Mouse (Mus musculus): Measurements from ENCODE around the gene Trank1. TPM values are rescaled to one million over a fixed set of nuclear protein-coding genes. Genes with fewer than 3 reads are reported as not detected.

Gene Trank1
- polyA plus RNA-seq, 1 experiment from 2014 or later, result 20.7 TPM

GRCm38 (mm10) chr9:111275156-111275555 is 36.4 kb upstream of the Trank1 start:
- Histone ChIP-seq H3K9ac (ENCODE audit: low read depth, low read length) (peak overlapping the region; percentile 38; the same call in 1 of the 2 replicates), H3K36me3 (ENCODE audit: control insufficient read depth, insufficient read depth, low read length) (peaks cover 7% of the 10 kb centered on the region), H3K27ac (ENCODE audit: low read length) (no peak overlapping the region), H3K9me3 (replicated peaks; ENCODE audit: control insufficient read depth, low read length, poor library complexity, severe bottlenecking) (no peaks in the 10 kb centered on the region), H3K4me1 (ENCODE audit: control insufficient read depth, insufficient read depth, low read length) (peaks cover 52% of the 10 kb centered on the region), H3K27me3 (ENCODE audit: control insufficient read depth, insufficient read depth, low read depth, low read length) (no peaks in the 10 kb centered on the region), H3K4me2 (ENCODE audit: low read length) (peak overlapping the region; percentile 47), H3K4me3 (ENCODE audit: low read depth, low read length) (0 out of 2 replicates have a peak overlapping the region, but pooled peaks have one; percentile 3)
- WGBS, result 65% methylated on average over 1 of the region's 1 CpGs
- ATAC-seq, result no peak

- ATAC-seq, result no peak
- peak overlapping the region; percentile 78 for H3K27ac ChIP-seq (ENCODE audit: low read length)
- no peak overlapping the region for H3K4me3 ChIP-seq (ENCODE audit: low read depth, low read length)
- H3K4me1 ChIP-seq (ENCODE audit: control insufficient read depth, insufficient read depth, low read length), result peaks cover 16% of the 10 kb centered on the region
- no peaks in the 10 kb centered on the region for H3K9me3 ChIP-seq (replicated peaks; ENCODE audit: control insufficient read depth, low read length, poor library complexity, severe bottlenecking)
- WGBS, result 27% methylated on average over 3 of the region's 3 CpGs
- H3K4me2 ChIP-seq (ENCODE audit: low read length), result no peak overlapping the region
- no peak overlapping the region for H3K9ac ChIP-seq (ENCODE audit: low read depth, low read length)
- no peaks in the 10 kb centered on the region for H3K27me3 ChIP-seq (ENCODE audit: control insufficient read depth, insufficient read depth, low read depth, low read length)
- no peaks in the 10 kb centered on the region for H3K36me3 ChIP-seq (ENCODE audit: control insufficient read depth, insufficient read depth, low read length)
Measured at GRCm38 (mm10) chr9:111285061-111285460, 26.5 kb upstream of the Trank1 start.

GRCm38 (mm10) chr9:111285676-111286075 is 25.9 kb upstream of the Trank1 start:
- ATAC-seq, result peak; percentile 71; the same call in 1 of the 2 replicates
- H3K4me3 ChIP-seq (ENCODE audit: low read depth, low read length), result no peak overlapping the region
- peaks cover 21% of the 10 kb centered on the region for H3K4me1 ChIP-seq (ENCODE audit: control insufficient read depth, insufficient read depth, low read length)
- H3K4me2 ChIP-seq (ENCODE audit: low read length), result peak overlapping the region; percentile 31; the same call in 1 of the 2 replicates
- H3K27ac ChIP-seq (ENCODE audit: low read length), result peak overlapping the region; percentile 78
- H3K36me3 ChIP-seq (ENCODE audit: control insufficient read depth, insufficient read depth, low read length), result no peaks in the 10 kb centered on the region
- peak overlapping the region; percentile 25; the same call in 1 of the 2 replicates for H3K9ac ChIP-seq (ENCODE audit: low read depth, low read length)
- H3K27me3 ChIP-seq (ENCODE audit: control insufficient read depth, insufficient read depth, low read depth, low read length), result no peaks in the 10 kb centered on the region
- no peaks in the 10 kb centered on the region for H3K9me3 ChIP-seq (replicated peaks; ENCODE audit: control insufficient read depth, low read length, poor library complexity, severe bottlenecking)
- 5% methylated on average over 5 of the region's 5 CpGs for whole genome bisulfite sequencing

- ATAC-seq, result no peak
- H3K4me3 ChIP-seq (ENCODE audit: low read depth, low read length), result no peak overlapping the region
- WGBS, result 74% methylated on average over 2 of the region's 2 CpGs
- no peaks in the 10 kb centered on the region for H3K9me3 ChIP-seq (replicated peaks; ENCODE audit: control insufficient read depth, low read length, poor library complexity, severe bottlenecking)
- H3K36me3 ChIP-seq (ENCODE audit: control insufficient read depth, insufficient read depth, low read length), result no peaks in the 10 kb centered on the region
- H3K4me2 ChIP-seq (ENCODE audit: low read length), result no peak overlapping the region
- H3K9ac ChIP-seq (ENCODE audit: low read depth, low read length), result no peak overlapping the region
- H3K27me3 ChIP-seq (ENCODE audit: control insufficient read depth, insufficient read depth, low read depth, low read length), result no peaks in the 10 kb centered on the region
- H3K27ac ChIP-seq (ENCODE audit: low read length), result no peak overlapping the region
- peaks cover 21% of the 10 kb centered on the region for H3K4me1 ChIP-seq (ENCODE audit: control insufficient read depth, insufficient read depth, low read length)
Measured at GRCm38 (mm10) chr9:111286468-111286867, 25.1 kb upstream of the Trank1 start.

GRCm38 (mm10) chr9:111287956-111288355 is 23.6 kb upstream of the Trank1 start:
- Histone ChIP-seq H3K27me3 (ENCODE audit: control insufficient read depth, insufficient read depth, low read depth, low read length) (no peaks in the 10 kb centered on the region), H3K27ac (ENCODE audit: low read length) (no peak overlapping the region), H3K9me3 (replicated peaks; ENCODE audit: control insufficient read depth, low read length, poor library complexity, severe bottlenecking) (no peaks in the 10 kb centered on the region), H3K36me3 (ENCODE audit: control insufficient read depth, insufficient read depth, low read length) (no peaks in the 10 kb centered on the region), H3K4me3 (ENCODE audit: low read depth, low read length) (no peak overlapping the region), H3K9ac (ENCODE audit: low read depth, low read length) (no peak overlapping the region), H3K4me1 (ENCODE audit: control insufficient read depth, insufficient read depth, low read length) (peaks cover 21% of the 10 kb centered on the region), H3K4me2 (ENCODE audit: low read length) (no peak overlapping the region)
- WGBS, result 95% methylated on average over 4 of the region's 4 CpGs
- ATAC-seq, result no peak

- Histone ChIP-seq H3K4me2 (ENCODE audit: low read length) (0 out of 2 replicates have a peak overlapping the region, but pooled peaks have one; percentile 26), H3K4me3 (ENCODE audit: low read depth, low read length) (no peak overlapping the region), H3K27ac (ENCODE audit: low read length) (no peak overlapping the region), H3K9ac (ENCODE audit: low read depth, low read length) (no peak overlapping the region), H3K27me3 (ENCODE audit: control insufficient read depth, insufficient read depth, low read depth, low read length) (no peaks in the 10 kb centered on the region), H3K9me3 (replicated peaks; ENCODE audit: control insufficient read depth, low read length, poor library complexity, severe bottlenecking) (no peaks in the 10 kb centered on the region), H3K36me3 (ENCODE audit: control insufficient read depth, insufficient read depth, low read length) (no peaks in the 10 kb centered on the region), H3K4me1 (ENCODE audit: control insufficient read depth, insufficient read depth, low read length) (peaks cover 21% of the 10 kb centered on the region)
- no peak for ATAC-seq
- WGBS, result 59% methylated on average over 9 of the region's 9 CpGs
Measured at GRCm38 (mm10) chr9:111289294-111289831, 22.2 kb upstream of the Trank1 start.

- H3K4me2 ChIP-seq (ENCODE audit: low read length), result peak overlapping the region; percentile 26; the same call in 1 of the 2 replicates
- WGBS, result 15% methylated on average over 21 of the region's 21 CpGs
- no peaks in the 10 kb centered on the region for H3K36me3 ChIP-seq (ENCODE audit: control insufficient read depth, insufficient read depth, low read length)
- no peak overlapping the region for H3K9ac ChIP-seq (ENCODE audit: low read depth, low read length)
- ATAC-seq, result peak; percentile 57; the same call in 1 of the 2 replicates
- no peaks in the 10 kb centered on the region for H3K9me3 ChIP-seq (replicated peaks; ENCODE audit: control insufficient read depth, low read length, poor library complexity, severe bottlenecking)
- H3K4me1 ChIP-seq (ENCODE audit: control insufficient read depth, insufficient read depth, low read length), result peaks cover 20% of the 10 kb centered on the region
- H3K27ac ChIP-seq (ENCODE audit: low read length), result no peak overlapping the region
- no peaks in the 10 kb centered on the region for H3K27me3 ChIP-seq (ENCODE audit: control insufficient read depth, insufficient read depth, low read depth, low read length)
- no peak overlapping the region for H3K4me3 ChIP-seq (ENCODE audit: low read depth, low read length)
Measured at GRCm38 (mm10) chr9:111289832-111290339, 21.7 kb upstream of the Trank1 start.

GRCm38 (mm10) chr9:111290539-111291100 is 20.9 kb upstream of the Trank1 start:
- no peak overlapping the region for H3K4me2 ChIP-seq (ENCODE audit: low read length)
- no peaks in the 10 kb centered on the region for H3K9me3 ChIP-seq (replicated peaks; ENCODE audit: control insufficient read depth, low read length, poor library complexity, severe bottlenecking)
- 0 out of 2 replicates have a peak overlapping the region, but pooled peaks have one; percentile 5 for H3K27ac ChIP-seq (ENCODE audit: low read length)
- ATAC-seq, result peak; percentile 57; the same call in 1 of the 2 replicates
- H3K4me1 ChIP-seq (ENCODE audit: control insufficient read depth, insufficient read depth, low read length), result peaks cover 14% of the 10 kb centered on the region
- H3K36me3 ChIP-seq (ENCODE audit: control insufficient read depth, insufficient read depth, low read length), result no peaks in the 10 kb centered on the region
- no peaks in the 10 kb centered on the region for H3K27me3 ChIP-seq (ENCODE audit: control insufficient read depth, insufficient read depth, low read depth, low read length)
- WGBS, result 55% methylated on average over 11 of the region's 11 CpGs
- H3K4me3 ChIP-seq (ENCODE audit: low read depth, low read length), result no peak overlapping the region
- H3K9ac ChIP-seq (ENCODE audit: low read depth, low read length), result no peak overlapping the region

- no peak overlapping the region for H3K27ac ChIP-seq (ENCODE audit: low read length)
- H3K9ac ChIP-seq (ENCODE audit: low read depth, low read length), result no peak overlapping the region
- no peak overlapping the region for H3K4me2 ChIP-seq (ENCODE audit: low read length)
- no peaks in the 10 kb centered on the region for H3K9me3 ChIP-seq (replicated peaks; ENCODE audit: control insufficient read depth, low read length, poor library complexity, severe bottlenecking)
- 91% methylated on average over 4 of the region's 4 CpGs for WGBS
- peaks cover 13% of the 10 kb centered on the region for H3K4me1 ChIP-seq (ENCODE audit: control insufficient read depth, insufficient read depth, low read length)
- H3K4me3 ChIP-seq (ENCODE audit: low read depth, low read length), result no peak overlapping the region
- no peak for ATAC-seq
- H3K36me3 ChIP-seq (ENCODE audit: control insufficient read depth, insufficient read depth, low read length), result no peaks in the 10 kb centered on the region
- no peaks in the 10 kb centered on the region for H3K27me3 ChIP-seq (ENCODE audit: control insufficient read depth, insufficient read depth, low read depth, low read length)
Measured at GRCm38 (mm10) chr9:111293234-111293633, 18.3 kb upstream of the Trank1 start.
